Mouse (Mus musculus) CH12.LX (cell line): Measurements from ENCODE around the gene Ccdc83. TPM values are rescaled to one million over a fixed set of nuclear protein-coding genes. Genes with fewer than 3 reads are reported as not detected.

Source experiments
- DNase-seq: peaks from one replicate; pipeline ENCODE4 v3.0.0-alpha.2; 2013; ENCODE audit errors: extremely low read depth
- H3K27ac ChIP-seq: 2 replicates; pipeline ENCODE4 v1.5.1; 2012; ENCODE audit warnings: low read depth, mild to moderate bottlenecking, control low read depth, moderate library complexity; ENCODE audit not compliant: insufficient read depth
- H3K27me3 ChIP-seq: replicated peaks from 2 replicates; pipeline ENCODE3; 2012; ENCODE audit warnings: inconsistent platforms
- H3K36me3 ChIP-seq, 2 experiments: replicated peaks in 1 of 2; 2 replicates each; pipeline versions ENCODE3 to v1.6.1; 2012; ENCODE audit warnings: inconsistent platforms in 1 of 2, low read length in 1 of 2, mild to moderate bottlenecking in 1 of 2, mixed read lengths in 1 of 2, moderate library complexity in 1 of 2; ENCODE audit not compliant: control insufficient read depth in 1 of 2, insufficient read depth in 1 of 2
- H3K4me1 ChIP-seq, 2 experiments: 2 replicates each; pipeline ENCODE4 v1.6.1; 2012; ENCODE audit warnings: inconsistent platforms in 1 of 2, moderate library complexity in 1 of 2; ENCODE audit not compliant: insufficient read depth in 2 of 2, control insufficient read depth in 1 of 2
- H3K4me2 ChIP-seq: 2 replicates; pipeline ENCODE4 v1.6.1; 2012; ENCODE audit warnings: low read depth, mild to moderate bottlenecking, control low read depth; ENCODE audit not compliant: poor library complexity, insufficient read depth, severe bottlenecking
- H3K4me3 ChIP-seq, 3 experiments: fragments of 150-350 bp in 1 of 3; sonication (generic) in 1 of 3; replicated peaks in 1 of 3; 2 replicates each; pipeline versions ENCODE3 to v1.5.1; 2011 to 2012; ENCODE audit warnings: low read depth in 2 of 3, low read length in 2 of 3, mild to moderate bottlenecking in 2 of 3, moderate library complexity in 2 of 3, control low read depth in 1 of 3, improper control_type of control experiment in 1 of 3, inconsistent platforms in 1 of 3, mixed read lengths in 1 of 3; ENCODE audit not compliant: poor library complexity in 1 of 3
- H3K79me2 ChIP-seq: replicated peaks from 2 replicates; pipeline ENCODE4 v1.6.1; 2012; ENCODE audit warnings: mild to moderate bottlenecking, moderate library complexity; ENCODE audit not compliant: control insufficient read depth, poor library complexity, insufficient read depth, severe bottlenecking; ENCODE audit errors: extremely low read depth
- H3K9ac ChIP-seq: 2 replicates; pipeline ENCODE4 v1.6.1; 2012; ENCODE audit warnings: low read depth, mild to moderate bottlenecking, control low read depth, moderate library complexity; ENCODE audit not compliant: insufficient read depth
- H3K9me3 ChIP-seq: replicated peaks from 2 replicates; pipeline ENCODE3; 2012; ENCODE audit warnings: low read length, inconsistent platforms, mixed read lengths
- CHD1 ChIP-seq: IDR thresholded peaks from 2 replicates; pipeline ENCODE4 v1.6.1; 2012; ENCODE audit warnings: low read depth, low read length, improper control_type of control experiment, inconsistent platforms
- CTCF ChIP-seq, 2 experiments: IDR thresholded peaks in 1 of 2; conservative IDR thresholded peaks in 1 of 2; 2 replicates each; pipeline ENCODE4 v1.5.1; 2011 to 2012; ENCODE audit warnings: low read depth in 2 of 2, low read length in 2 of 2, improper control_type of control experiment in 1 of 2, inconsistent platforms in 1 of 2, mild to moderate bottlenecking in 1 of 2, moderate library complexity in 1 of 2
- E2F4 ChIP-seq: IDR thresholded peaks from 2 replicates; pipeline ENCODE4 v1.6.1; 2011; ENCODE audit warnings: low read depth, low read length, improper control_type of control experiment; ENCODE audit not compliant: insufficient replicate concordance
- ELF1 ChIP-seq: IDR thresholded peaks from 2 replicates; pipeline ENCODE4 v1.6.1; 2014; ENCODE audit warnings: low read depth, mild to moderate bottlenecking, inconsistent platforms, low read length, improper control_type of control experiment
- ETS1 ChIP-seq: conservative IDR thresholded peaks from 2 replicates; pipeline ENCODE4 v1.6.1; 2012; ENCODE audit warnings: low read depth, mild to moderate bottlenecking, inconsistent platforms, low read length, improper control_type of control experiment, moderate library complexity
- GABPA ChIP-seq: IDR thresholded peaks from 2 replicates; pipeline ENCODE4 v1.6.1; 2012; ENCODE audit warnings: low read depth, low read length, improper control_type of control experiment, inconsistent platforms; ENCODE audit not compliant: insufficient replicate concordance
- IRF4 ChIP-seq: IDR thresholded peaks from 2 replicates; pipeline ENCODE4 v1.6.1; 2014; ENCODE audit warnings: low read depth, mild to moderate bottlenecking, inconsistent platforms, low read length, improper control_type of control experiment
- KAT2A ChIP-seq: IDR thresholded peaks from 2 replicates; pipeline ENCODE4 v1.6.1; 2012; ENCODE audit warnings: low read length, improper control_type of control experiment, inconsistent platforms; ENCODE audit not compliant: insufficient replicate concordance
- MAX ChIP-seq: IDR thresholded peaks from 2 replicates; pipeline ENCODE4 v1.6.1; 2011; ENCODE audit warnings: low read length, improper control_type of control experiment
- MEF2A ChIP-seq: IDR thresholded peaks from 2 replicates; pipeline ENCODE4 v1.6.1; 2014; ENCODE audit warnings: low read depth, mild to moderate bottlenecking, inconsistent platforms, low read length, improper control_type of control experiment, borderline replicate concordance
- MXI1 ChIP-seq: IDR thresholded peaks from 2 replicates; pipeline ENCODE4 v1.6.1; 2011; ENCODE audit warnings: mild to moderate bottlenecking, low read depth, low read length, improper control_type of control experiment
- NELFE ChIP-seq: IDR thresholded peaks from 2 replicates; pipeline ENCODE4 v1.6.1; 2011; ENCODE audit warnings: low read depth, low read length, improper control_type of control experiment
- POLR2A ChIP-seq: IDR thresholded peaks from 2 replicates; pipeline ENCODE4 v1.6.1; 2011; ENCODE audit warnings: low read depth, mild to moderate bottlenecking, improper control_type of control experiment, low read length
- SIN3A ChIP-seq: IDR thresholded peaks from 2 replicates; pipeline ENCODE4 v1.6.1; 2012; ENCODE audit warnings: low read length, improper control_type of control experiment, inconsistent platforms
- SMC3 ChIP-seq: IDR thresholded peaks from 2 replicates; pipeline ENCODE4 v1.6.1; 2011; ENCODE audit warnings: low read depth, low read length, improper control_type of control experiment
- TBP ChIP-seq: conservative IDR thresholded peaks from 2 replicates; pipeline ENCODE4 v1.6.1; 2011; ENCODE audit warnings: low read depth, low read length, improper control_type of control experiment
- TCF12 ChIP-seq: IDR thresholded peaks from 2 replicates; pipeline ENCODE4 v1.6.1; 2014; ENCODE audit warnings: low read depth, mild to moderate bottlenecking, inconsistent platforms, low read length, improper control_type of control experiment
- UBTF ChIP-seq: IDR thresholded peaks from 2 replicates; pipeline ENCODE4 v1.6.1; 2012; ENCODE audit warnings: low read depth, mild to moderate bottlenecking, inconsistent platforms, low read length, improper control_type of control experiment, moderate library complexity
- USF2 ChIP-seq: conservative IDR thresholded peaks from 2 replicates; pipeline ENCODE4 v1.6.1; 2011; ENCODE audit warnings: low read depth, low read length, improper control_type of control experiment
- dilution Hi-C: fragments of 300-500 bp; cut with MboI; formaldehyde crosslinking; loops from 2 replicates; pipeline ENCODE4 v1.14.3; 2020; ENCODE audit warnings: low sequenced_read_pairs; ENCODE audit not compliant: extremely low pct_unique_long_range_greater_than_20kb, extremely low pct_ligation_motif_present
- in situ Hi-C: fragments of 300-500 bp; cut with MboI; formaldehyde crosslinking; loops from 3 replicates; pipeline ENCODE4 v1.14.3; 2019; ENCODE audit warnings: low sequenced_read_pairs, low pct_ligation_motif_present, low pct_unique_long_range_greater_than_20kb, mixed read lengths
- polyA plus RNA-seq: library from polyadenylated mRNA; unstranded; fragments of >175 nt; gene quantifications from 2 replicates; pipeline ENCODE4 v1.2.1, GENCODE M21; 2012; ENCODE audit warnings: low read depth; ENCODE audit not compliant: insufficient read length
- total RNA-seq, 2 experiments: library from RNA; depleted of rRNA; stranded (reverse); fragments of 300-350 nt in 1 of 2; fragments of >200 nt in 1 of 2; gene quantifications; 2 replicates each; pipeline ENCODE4 v1.2.3; 2012 to 2014

Ccdc83 gene
- total and polyA plus RNA-seq, 3 experiments: not detected

- H3K9me3 ChIP-seq: no peaks in the 10 kb centered on the region
- no peaks in the 10 kb centered on the region for H3K79me2 ChIP-seq
- H3K36me3 ChIP-seq: no peaks in the 10 kb centered on the region
- no peak overlapping the region for H3K4me3 ChIP-seq
- H3K4me1 ChIP-seq: no peaks in the 10 kb centered on the region
- in situ Hi-C loops: no loop called here
- DNase-seq: no peak
- H3K27me3 ChIP-seq: no peaks in the 10 kb centered on the region
- no peak for TF ChIP-seq IRF4
- no peak for TF ChIP-seq CTCF (conservative IDR thresholded peaks at IDR 0.05 in 1 of 2, IDR thresholded peaks at IDR 0.05 in 1 of 2; ENCODE audit: low read depth in 2 of 2, low read length in 2 of 2)
- TF ChIP-seq POLR2A: no peak
- no peak for TF ChIP-seq ELF1
- no peak for TF ChIP-seq ETS1
- H3K27ac ChIP-seq: no peak overlapping the region
- H3K9ac ChIP-seq: no peak overlapping the region
- dilution Hi-C loops: no loop called here
- H3K4me2 ChIP-seq: no peak overlapping the region
These were observed 22.4 kb downstream of the Ccdc83 start for GRCm38 (mm10) chr7:90243151-90243550.

GRCm38 (mm10) chr7:90236289-90236905 lies 29.2 kb downstream of the Ccdc83 start:
- dilution Hi-C loops (no loop called here), in situ Hi-C loops (no loop called here)
- no peak for DNase-seq
- no peak overlapping the region for H3K4me3 ChIP-seq
- no peak overlapping the region for H3K27ac ChIP-seq
- TF ChIP-seq CHD1 (no peak), SMC3 (no peak), E2F4 (no peak), UBTF (no peak), POLR2A (no peak), USF2 (no peak), TBP (no peak), MEF2A (no peak), KAT2A (no peak), MAX (no peak), MXI1 (no peak), GABPA (no peak), NELFE (no peak), TCF12 (no peak), SIN3A (no peak), CTCF (conservative IDR thresholded peaks at IDR 0.05 in 1 of 2, IDR thresholded peaks at IDR 0.05 in 1 of 2; ENCODE audit: low read depth in 2 of 2, low read length in 2 of 2) (no peak)
- TF ChIP-seq, all 38 proteins: peak for 0
- Histone ChIP-seq H3K79me2 (no peaks in the 10 kb centered on the region), H3K36me3 (no peaks in the 10 kb centered on the region), H3K9ac (no peak overlapping the region), H3K4me2 (no peak overlapping the region), H3K4me1 (no peaks in the 10 kb centered on the region; a peak in 1 of 4 replicates), H3K27me3 (no peaks in the 10 kb centered on the region), H3K9me3 (no peaks in the 10 kb centered on the region)
